Mouse (Mus musculus): Measurements from ENCODE around the gene Cbr1.

Cbr1 gene

GRCm38 (mm10) chr16:93605553-93605952 lies at the start of gene Cbr1:
Gene Cbr1, plus strand, starts transcription at chr16:93605853.
- no peak for DNase-seq (ENCODE audit: low spot score)

- no peak for DNase-seq (ENCODE audit: low spot score)
These were observed 48.0 kb upstream of the Cbr1 start for GRCm38 (mm10) chr16:93557646-93558045.

DNA sequence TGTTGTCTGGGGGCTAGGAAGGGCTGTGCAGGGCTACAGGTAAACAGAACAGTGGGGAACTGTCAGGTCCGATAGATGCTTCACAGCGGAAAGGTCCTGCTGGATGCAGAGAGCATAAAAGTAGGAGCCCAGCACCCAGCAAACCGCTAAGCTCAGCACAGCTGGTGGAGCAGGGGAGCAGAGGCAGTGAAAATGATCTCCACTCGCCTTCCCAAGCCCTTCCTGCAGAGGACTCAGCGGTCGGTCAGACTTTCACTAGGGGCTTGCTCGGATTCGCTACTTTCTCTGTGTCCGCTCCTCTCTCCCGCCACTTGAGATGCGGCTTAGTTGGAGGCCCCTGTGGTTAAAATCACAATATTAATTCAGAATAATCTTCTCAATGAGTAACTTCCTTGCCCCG lies 47.2 kb upstream of the Cbr1 start:
- no peak for DNase-seq (ENCODE audit: low spot score)

- no peak for DNase-seq (ENCODE audit: low spot score)
These were observed 33.3 kb upstream of the Cbr1 start for GRCm38 (mm10) chr16:93572383-93572782.

DNA sequence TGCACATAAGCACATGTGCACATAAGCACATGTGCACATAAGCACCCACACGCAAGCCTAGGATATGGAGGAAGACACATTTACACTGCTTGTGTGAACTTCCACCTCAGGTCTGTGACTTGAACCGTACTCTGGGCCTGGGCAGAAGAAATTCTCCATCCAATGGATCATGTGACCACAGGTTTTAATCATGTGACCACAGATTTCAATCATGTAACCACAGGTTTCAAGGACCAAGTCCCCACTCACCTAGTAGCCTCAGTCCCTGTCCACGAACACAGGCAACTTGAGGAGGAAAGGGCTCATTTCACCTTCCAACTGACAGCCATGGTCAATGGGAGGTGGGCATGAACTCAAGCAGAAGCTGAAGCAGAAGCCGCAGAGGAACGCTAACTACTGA lies 32.2 kb upstream of the Cbr1 start:
- DNase-seq (ENCODE audit: low spot score): no peak

- DNase-seq (ENCODE audit: low spot score): no peak
These were observed 31.0 kb upstream of the Cbr1 start for GRCm38 (mm10) chr16:93574521-93575191.

- no peak for DNase-seq (ENCODE audit: low spot score)
These were observed 30.1 kb upstream of the Cbr1 start for GRCm38 (mm10) chr16:93575574-93575973.

DNA sequence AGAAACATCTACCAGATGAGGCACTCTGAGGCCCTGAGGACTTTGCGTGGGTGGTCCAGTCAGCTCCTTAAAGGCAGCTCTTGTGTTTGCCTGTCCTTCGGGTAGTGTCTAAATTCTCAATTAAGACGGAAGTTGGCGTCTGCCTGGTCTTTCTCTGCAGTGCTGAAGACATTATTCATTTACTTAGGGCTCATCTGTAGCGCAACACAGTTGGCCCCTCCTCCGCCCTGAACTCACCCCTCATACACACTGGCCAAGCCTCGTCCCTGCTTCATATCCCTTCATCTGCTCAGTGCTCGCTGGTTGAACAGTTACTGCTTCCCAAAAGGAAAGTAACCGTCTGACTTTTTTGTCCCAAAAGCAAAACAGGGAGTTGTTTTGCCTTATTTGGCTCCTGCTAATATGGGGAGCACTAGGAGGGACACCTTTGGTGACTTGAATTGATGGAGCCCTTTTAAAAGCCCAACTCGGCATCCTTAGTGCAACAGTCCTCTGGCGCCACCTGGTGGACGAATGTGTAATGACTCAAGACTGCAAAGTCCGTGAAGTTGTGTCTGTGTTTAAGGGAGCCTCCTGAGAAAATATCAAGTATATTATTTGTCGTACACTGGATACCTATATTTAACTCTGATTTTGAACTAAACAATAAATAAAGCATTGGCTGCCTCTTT lies 29.1 kb upstream of the Cbr1 start:
- DNase-seq (ENCODE audit: low spot score): peak; percentile 64

GRCm38 (mm10) chr16:93578346-93579005 lies 27.2 kb upstream of the Cbr1 start:
- DNase-seq (ENCODE audit: low spot score): no peak

GRCm38 (mm10) chr16:93581125-93581524 lies 24.5 kb upstream of the Cbr1 start:
- no peak for DNase-seq (ENCODE audit: low spot score)

GRCm38 (mm10) chr16:93584976-93585702 lies 20.5 kb upstream of the Cbr1 start:
- no peak for DNase-seq (ENCODE audit: low spot score)

DNA sequence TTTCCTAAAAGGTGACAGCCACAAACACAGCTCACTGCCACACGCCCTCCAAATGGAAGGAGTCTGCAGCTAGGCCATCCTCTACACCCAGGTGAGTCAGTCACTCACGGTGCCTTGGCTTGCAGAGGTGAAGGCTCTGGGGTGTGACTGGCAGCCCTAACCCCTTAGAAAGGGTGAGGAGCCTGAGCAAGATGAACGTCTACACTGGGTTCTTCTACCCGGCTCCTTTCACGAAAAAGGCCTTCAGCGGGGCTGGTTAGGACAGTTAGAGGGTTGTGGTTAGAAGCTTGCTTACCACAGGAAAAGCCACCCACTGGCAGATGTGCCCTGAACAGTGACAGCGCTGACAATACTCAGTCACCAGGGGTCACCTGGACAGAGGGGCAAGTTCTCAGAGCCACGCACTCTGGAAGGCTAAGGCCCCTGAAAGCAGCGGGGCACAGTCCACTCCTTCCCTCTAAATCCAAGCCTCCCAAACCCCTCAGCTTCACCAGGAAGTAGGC lies 19.9 kb upstream of the Cbr1 start:
- DNase-seq (ENCODE audit: low spot score): no peak

DNA sequence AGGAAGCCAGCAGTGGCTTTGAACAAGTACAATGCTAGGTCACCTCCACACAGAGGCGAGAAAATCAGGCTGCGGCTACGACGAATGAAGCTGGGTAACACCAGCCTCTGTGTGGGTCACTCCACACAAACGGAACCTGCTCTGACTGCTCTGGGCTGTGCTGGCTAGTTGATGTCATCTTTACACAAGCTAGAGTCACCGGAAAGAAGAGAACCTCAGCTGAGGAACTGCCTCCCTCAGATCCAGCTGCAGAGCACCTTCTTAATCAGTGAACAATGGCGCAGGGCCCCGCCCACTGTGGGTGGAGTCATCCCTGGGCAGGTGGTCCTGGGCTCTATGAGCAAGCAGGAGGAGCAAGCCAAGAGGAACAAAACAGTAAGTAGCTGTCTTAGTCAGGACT lies 19.3 kb upstream of the Cbr1 start:
- DNase-seq (ENCODE audit: low spot score): no peak

DNA sequence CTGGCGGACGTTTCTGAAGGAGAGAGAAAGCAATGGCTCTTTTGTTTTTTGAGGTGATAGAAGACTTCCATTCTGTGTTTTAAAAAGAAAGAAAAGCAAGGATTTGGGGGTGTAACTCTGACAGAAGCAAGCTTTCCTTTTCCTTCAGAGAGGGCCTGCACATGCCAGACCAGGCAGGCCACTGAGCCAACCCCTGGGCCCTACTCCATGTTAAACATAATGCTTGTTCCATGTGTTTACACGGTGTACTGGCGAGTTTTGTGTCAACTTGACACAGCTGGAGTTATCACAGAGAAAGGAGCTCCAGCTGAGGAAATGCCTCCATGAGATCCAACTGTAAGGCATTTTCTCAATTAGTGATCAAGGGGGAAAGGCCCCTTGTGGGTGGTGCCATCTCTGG lies 17.4 kb upstream of the Cbr1 start:
- DNase-seq (ENCODE audit: low spot score): no peak

- DNase-seq (ENCODE audit: low spot score): no peak
These were observed 14.7 kb upstream of the Cbr1 start for GRCm38 (mm10) chr16:93590915-93591314.

DNA sequence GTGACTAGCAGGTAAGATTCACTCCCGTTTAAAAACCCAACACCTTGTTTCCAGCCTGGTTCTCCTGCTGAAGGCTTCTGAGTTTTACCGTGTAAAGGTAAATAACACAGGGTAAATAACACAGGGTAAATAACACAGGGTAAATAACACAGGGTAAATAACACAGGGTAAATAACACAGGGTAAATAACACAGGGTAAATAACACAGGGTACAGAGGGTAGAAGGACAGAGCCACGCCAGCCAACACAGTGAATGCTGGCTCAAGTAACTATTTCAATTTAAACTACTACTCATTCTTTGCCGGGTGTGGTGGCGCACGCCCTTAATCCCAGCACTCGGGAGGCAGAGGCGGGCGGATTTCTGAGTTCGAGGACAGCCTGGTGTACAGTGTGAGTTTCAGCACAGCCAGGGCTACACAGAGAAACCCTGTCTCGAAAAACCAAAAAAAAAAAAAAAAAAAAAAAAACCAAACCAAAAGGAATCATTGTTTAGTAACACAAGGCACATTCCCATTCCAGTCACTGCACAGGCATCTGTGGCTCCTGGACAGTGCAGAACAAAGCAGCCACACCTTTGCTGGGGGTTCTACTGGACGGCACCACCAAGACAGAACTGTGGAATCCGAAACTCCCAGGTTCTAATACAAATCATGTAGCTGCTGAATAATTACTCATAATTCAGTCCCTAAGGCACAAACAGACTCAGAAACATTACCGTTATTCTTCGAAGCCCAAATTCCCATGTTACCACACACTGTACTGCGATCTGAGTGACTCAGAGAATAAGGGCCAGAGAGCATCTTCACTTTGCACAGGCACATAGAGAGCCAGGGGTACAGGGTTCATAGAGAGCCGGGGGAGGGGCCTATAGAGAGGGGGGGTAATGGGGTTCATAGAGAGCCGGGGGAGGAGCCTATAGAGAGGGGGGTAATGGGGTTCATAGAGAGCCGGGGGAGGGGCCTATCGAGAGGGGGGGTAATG lies 13.9 kb upstream of the Cbr1 start:
- no peak for DNase-seq (ENCODE audit: low spot score)

DNA sequence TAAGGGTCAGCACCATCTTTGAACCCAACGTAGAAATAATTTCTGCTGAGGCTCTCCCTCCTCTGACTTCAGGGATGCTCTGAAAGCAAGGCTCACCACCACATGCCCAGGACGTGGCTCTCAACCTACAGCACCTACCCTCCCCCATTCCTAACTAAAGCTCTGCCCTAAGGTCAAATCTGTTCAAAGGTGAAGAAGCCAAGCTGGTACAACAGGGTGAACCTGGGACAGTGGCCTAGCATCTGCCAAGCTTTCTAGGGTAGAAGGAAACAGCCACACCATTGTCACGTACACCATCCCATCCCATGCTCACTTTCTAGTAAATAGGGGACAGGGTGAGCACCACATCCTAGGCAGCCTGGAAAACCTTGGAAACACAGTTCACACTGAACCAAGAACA lies 12.9 kb upstream of the Cbr1 start:
- no peak for DNase-seq (ENCODE audit: low spot score)

DNA sequence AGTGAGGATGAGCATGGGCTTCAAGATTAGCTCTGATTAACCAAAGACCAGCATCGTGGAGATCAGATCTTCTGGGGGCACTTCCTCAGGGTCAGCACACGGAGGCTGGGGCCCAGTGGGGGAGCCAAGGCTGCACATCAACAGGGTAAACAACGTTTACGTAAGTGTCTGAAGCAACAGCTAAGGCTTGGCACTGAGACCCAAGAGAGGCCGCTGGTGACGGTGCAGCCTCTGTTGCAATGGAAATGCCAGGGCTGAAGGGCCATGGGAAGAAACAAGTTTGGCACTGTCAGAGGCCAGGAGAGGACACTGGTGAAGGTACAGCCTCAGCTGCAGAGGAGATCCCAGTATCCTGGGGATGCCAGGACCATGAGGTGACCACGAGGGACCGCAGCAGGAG lies 12.2 kb upstream of the Cbr1 start:
- no peak for DNase-seq (ENCODE audit: low spot score)

GRCm38 (mm10) chr16:93594448-93594847 lies 11.2 kb upstream of the Cbr1 start:
- no peak for DNase-seq (ENCODE audit: low spot score)

- DNase-seq (ENCODE audit: low spot score): no peak
These were observed 9.9 kb upstream of the Cbr1 start for GRCm38 (mm10) chr16:93595766-93596165.

DNA sequence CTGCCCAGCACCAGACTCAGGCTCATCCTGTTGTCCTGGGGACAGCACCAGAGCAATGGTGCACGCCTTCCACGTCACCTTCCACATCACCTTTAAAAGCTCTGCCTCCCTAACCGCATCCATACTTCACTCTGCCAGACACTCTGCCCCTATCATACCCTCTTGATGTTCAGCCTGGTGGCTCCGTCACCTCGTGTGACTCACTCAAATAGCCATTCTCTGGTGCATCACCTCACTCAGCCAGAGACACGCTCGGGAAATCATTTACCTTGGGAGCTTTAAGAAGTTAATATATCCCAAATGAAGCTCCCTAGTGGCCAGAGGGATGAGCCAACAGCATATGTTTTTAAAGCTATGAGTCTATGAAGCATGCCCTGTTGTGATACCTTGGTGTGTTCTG lies 8.8 kb upstream of the Cbr1 start:
- no peak for DNase-seq (ENCODE audit: low spot score)
